Mouse (Mus musculus) gonadal fat pad, adult 2 months (tissue): ENCODE data around the gene Six4. TPM values are rescaled to one million over a fixed set of nuclear protein-coding genes. Genes with fewer than 3 reads are reported as not detected.
"Not testable (repeated sequence)": the region's sequence is repeated elsewhere in the genome, so short reads cannot be mapped to it uniquely, and the experiment has no call there.

Source experiments
- DNase-seq: peaks from one replicate; pipeline ENCODE4 v3.0.0-alpha.2; 2012; ENCODE audit warnings: low read depth
- polyA plus RNA-seq: library from polyadenylated mRNA; depleted of rRNA; stranded (reverse); fragments of >200 nt; gene quantifications from 2 replicates; pipeline ENCODE4 v1.2.3, GENCODE M21; 2012; rRNA removed

Six4 gene
- polyA plus RNA-seq = 1.00 and 1.2 TPM in 2 replicates

DNA sequence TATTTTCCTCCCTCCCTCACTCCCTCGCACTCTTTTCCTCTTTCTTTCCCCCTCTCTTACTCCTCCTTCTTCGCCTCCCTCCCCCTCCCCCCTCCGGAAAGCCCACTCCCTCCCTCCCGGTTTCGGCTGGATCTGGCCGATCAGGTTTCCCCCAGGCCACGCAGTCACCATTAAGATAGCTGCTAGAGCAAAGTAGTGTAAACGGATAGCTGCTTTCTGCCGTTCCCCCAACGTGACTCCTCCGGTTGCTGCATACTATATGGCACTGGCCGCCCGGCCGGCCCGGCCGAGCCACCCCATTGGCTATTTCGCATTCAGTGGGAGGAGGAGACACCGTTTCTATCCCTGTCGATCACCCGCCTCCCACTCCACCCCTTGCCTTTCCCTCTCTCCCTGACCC lies at the start of gene Six4:
Gene Six4, minus strand, starts transcription at position 261 of the 400 bp plus-strand sequence.
- DNase-seq = no peak

GRCm38 (mm10) chr12:73162408-73163181 lies 49.3 kb upstream of the Six4 start:
- DNase-seq = peak; percentile 44

GRCm38 (mm10) chr12:73160341-73160740 lies 47.1 kb upstream of the Six4 start:
- DNase-seq = no peak

GRCm38 (mm10) chr12:73154150-73154549 lies 40.9 kb upstream of the Six4 start:
- no peak for DNase-seq

GRCm38 (mm10) chr12:73151038-73151437 lies 37.8 kb upstream of the Six4 start:
- not testable (repeated sequence) for DNase-seq

GRCm38 (mm10) chr12:73147236-73147635 lies 34.0 kb upstream of the Six4 start:
- DNase-seq = no peak

DNA sequence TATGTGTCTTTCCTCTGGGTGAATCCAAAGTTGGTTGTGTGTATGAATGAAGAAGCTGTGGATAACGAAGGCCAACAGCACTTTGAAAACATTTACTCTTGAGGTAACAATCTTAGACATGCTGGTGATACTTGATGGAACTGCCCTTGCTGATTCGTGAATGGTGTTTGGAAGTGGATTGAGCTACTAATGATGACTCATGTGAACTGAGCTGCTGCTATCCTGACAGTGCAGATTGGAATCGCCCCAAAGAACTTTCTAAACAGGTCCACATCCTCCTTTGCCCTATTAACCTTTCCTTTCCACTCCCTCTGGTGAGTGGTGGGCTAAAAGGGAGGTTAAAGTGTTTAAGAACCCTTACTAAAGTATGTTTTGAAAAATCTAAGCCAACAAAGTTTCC lies 27.5 kb upstream of the Six4 start:
- DNase-seq = no peak

- DNase-seq = no peak
These were observed 12.0 kb upstream of the Six4 start for GRCm38 (mm10) chr12:73125250-73125649.

GRCm38 (mm10) chr12:73123093-73124041 lies 10.1 kb upstream of the Six4 start, which contains the start of gene Mnat1:
TSS of gene Mnat1 (plus strand) at chr12:73123717.
- no peak for DNase-seq

- no peak for DNase-seq
These were observed 749 bp downstream of the Six4 start for GRCm38 (mm10) chr12:73112326-73113087.

DNA sequence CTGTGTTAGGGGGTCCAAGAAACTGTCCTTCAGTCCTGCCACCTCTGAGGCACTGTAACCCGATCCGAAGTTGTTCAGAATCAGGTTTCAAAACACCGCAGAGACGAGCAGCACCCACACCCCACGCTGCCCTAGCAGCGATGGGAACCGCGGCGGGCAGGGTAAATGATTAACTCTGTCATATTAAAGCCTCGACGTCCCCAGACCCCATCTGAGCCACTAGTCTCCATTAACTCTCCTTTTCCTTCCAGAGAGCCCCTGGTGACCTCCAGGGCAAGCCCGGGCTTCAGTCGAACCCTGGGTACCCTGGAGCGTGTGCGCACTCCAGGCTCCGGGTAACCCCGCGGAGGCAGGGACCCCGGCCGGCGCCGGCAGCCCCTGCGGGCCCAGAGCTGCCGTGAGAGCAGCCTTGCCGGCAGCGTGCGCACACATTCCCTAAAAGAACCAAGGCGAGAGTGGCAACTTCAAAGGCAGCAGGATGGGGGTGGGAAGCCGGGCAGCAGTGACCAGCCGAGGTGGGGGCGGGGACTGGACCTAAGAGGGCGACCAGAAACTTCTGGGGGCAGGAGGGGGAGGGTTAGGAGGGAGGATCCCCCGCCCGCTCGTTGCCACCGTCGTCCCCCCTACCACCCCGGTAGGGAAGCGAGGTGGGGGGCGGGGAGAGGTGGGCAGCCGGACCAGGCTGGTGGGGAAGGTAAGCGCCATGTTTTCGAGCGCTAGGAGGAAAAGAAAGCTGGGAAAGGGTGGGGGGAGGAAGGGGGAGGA lies 1.5 kb downstream of the Six4 start:
- no peak for DNase-seq

- DNase-seq = no peak
These were observed 2.7 kb downstream of the Six4 start for GRCm38 (mm10) chr12:73110431-73111111.

GRCm38 (mm10) chr12:73107821-73108220 lies 5.4 kb downstream of the Six4 start:
- no peak for DNase-seq

GRCm38 (mm10) chr12:73103713-73104112 lies 9.5 kb downstream of the Six4 start:
- no peak for DNase-seq

DNA sequence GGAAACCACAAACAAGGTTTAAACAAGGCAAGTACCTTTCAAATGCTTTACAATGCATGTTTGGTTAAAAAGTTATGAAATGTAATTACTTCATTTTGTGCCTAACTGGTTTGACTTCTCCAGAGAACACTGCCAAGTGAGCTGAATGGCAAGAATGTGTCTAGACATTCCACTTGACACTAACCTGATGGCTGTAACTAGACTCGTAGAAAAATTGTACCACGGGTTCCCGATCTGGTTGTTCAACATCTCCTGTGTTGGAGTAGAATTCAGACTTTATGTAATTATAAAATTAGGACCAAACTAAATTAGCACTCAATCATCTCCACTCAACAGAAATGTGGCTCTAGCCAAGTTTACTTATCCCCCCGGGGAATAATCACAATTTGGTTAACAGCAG lies 14.7 kb downstream of the Six4 start:
- peak; percentile 36 for DNase-seq

DNA sequence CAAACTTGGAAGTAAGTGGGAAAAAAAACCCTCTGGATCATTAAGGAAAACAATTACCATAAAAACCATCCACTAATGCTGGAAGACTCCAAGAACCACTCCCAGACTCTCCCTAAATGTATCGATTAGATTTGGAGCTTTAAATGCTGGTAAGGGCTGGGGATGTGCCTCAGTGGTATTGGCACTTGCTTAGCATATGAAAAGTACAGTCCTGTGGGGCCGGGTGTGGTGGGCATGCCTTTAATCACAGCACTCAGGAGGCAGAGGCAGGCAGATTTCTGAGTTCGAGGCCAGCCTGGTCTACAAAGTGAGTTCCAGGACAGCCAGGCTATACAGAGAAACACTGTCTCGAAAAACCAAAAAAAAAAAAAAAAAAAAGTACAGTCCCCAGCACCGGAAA lies 17.1 kb downstream of the Six4 start:
- DNase-seq = not testable (repeated sequence)

GRCm38 (mm10) chr12:73094605-73095004 lies 18.7 kb downstream of the Six4 start:
- no peak for DNase-seq

DNA sequence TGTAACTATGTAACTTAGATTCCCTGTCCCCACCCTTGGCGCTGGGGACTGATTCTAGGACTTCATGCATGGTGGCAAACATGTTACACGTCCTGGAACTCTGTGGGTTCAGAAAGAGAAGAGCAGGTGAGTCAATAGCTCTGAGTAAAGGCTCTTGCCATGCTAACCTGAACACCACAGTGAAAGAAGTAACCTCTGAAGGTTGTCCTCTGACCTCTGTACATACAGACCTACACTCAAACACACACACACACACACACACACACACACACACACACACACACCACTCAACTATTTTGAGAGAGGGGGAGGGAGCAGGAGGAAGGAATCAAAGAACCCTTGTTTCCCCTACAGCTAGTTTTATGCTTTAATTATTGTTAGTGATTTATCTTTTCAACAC lies 19.1 kb downstream of the Six4 start:
- DNase-seq = no peak

- DNase-seq = no peak
These were observed 22.5 kb downstream of the Six4 start for GRCm38 (mm10) chr12:73090672-73091335.

GRCm38 (mm10) chr12:73088911-73089310 lies 24.3 kb downstream of the Six4 start:
- DNase-seq = no peak
